Mouse (Mus musculus): Measurements from ENCODE around the gene Krt33a. TPM values are rescaled to one million over a fixed set of nuclear protein-coding genes. Genes with fewer than 3 reads are reported as not detected.

The Krt33a gene
- not detected in 2 replicates for polyA plus RNA-seq (2015; fragmentation: Nextera tagmentation; extraction: Ambion mirVana)

DNA sequence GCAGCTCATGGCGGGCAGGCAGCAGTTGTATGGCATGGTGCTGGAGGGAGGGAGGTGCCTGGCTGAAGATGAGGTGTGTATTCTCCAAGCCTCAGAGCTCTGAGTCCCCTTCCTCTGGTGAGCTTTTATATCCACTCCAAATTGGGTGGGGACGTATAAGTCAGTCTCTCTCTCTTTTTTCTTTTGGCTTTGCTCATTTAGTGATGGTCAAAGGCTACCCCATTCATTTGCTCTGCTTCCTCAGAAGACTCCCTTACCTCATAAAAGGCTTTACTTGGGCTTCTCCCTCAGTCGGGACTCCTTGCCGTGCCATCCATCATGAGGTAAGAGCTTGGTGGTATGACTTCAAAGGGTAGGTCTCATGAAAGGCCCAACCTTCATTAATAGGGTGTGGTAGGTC is at the start of gene Krt33a:
Krt33a (minus strand) TSS at position 101 of the 400 bp plus-strand sequence.
- H3K36me3 ChIP-seq (ENCODE audit: poor library complexity, severe bottlenecking): no peaks in the 10 kb centered on the region
- 92% methylated on average over 4 of the region's 4 CpGs for WGBS
- H3K9me3 ChIP-seq (replicated peaks): no peaks in the 10 kb centered on the region
- H3K4me1 ChIP-seq: no peaks in the 10 kb centered on the region
- ATAC-seq: no peak
- no peaks in the 10 kb centered on the region for H3K27me3 ChIP-seq
- H3K9ac ChIP-seq: no peak within 1 kb of the TSS
- H3K4me2 ChIP-seq: no peak within 1 kb of the TSS
- no peak within 1 kb of the TSS for H3K4me3 ChIP-seq
- H3K27ac ChIP-seq: no peak within 1 kb of the TSS

DNA sequence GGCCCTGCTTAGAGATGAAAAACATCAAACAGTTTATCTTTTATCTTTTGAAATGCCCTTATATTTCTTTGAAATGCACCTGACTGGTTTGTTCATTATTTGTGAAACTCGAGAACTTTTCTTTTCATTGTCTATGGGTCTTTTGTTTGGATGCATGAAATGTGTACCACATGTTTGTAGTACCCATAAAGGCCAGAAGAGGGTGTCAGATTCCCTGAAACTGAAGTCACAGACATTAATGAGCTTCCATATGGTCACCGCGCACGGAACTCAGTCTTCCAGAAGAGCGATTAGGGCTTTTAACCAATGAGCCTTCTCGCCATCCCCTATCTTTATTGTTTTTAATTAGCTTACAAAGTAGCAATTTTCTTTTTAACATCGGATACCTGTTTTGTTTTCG is 42.9 kb upstream of the Krt33a start:
- WGBS: 61% methylated on average over 8 of the region's 8 CpGs
- no peaks in the 10 kb centered on the region for H3K36me3 ChIP-seq (ENCODE audit: poor library complexity, severe bottlenecking)
- no peak overlapping the region for H3K9ac ChIP-seq
- H3K27me3 ChIP-seq: no peaks in the 10 kb centered on the region
- no peaks in the 10 kb centered on the region for H3K9me3 ChIP-seq (replicated peaks)
- H3K4me1 ChIP-seq: no peaks in the 10 kb centered on the region
- ATAC-seq: no peak
- no peak overlapping the region for H3K27ac ChIP-seq
- no peak overlapping the region for H3K4me2 ChIP-seq
- no peak overlapping the region for H3K4me3 ChIP-seq

DNA sequence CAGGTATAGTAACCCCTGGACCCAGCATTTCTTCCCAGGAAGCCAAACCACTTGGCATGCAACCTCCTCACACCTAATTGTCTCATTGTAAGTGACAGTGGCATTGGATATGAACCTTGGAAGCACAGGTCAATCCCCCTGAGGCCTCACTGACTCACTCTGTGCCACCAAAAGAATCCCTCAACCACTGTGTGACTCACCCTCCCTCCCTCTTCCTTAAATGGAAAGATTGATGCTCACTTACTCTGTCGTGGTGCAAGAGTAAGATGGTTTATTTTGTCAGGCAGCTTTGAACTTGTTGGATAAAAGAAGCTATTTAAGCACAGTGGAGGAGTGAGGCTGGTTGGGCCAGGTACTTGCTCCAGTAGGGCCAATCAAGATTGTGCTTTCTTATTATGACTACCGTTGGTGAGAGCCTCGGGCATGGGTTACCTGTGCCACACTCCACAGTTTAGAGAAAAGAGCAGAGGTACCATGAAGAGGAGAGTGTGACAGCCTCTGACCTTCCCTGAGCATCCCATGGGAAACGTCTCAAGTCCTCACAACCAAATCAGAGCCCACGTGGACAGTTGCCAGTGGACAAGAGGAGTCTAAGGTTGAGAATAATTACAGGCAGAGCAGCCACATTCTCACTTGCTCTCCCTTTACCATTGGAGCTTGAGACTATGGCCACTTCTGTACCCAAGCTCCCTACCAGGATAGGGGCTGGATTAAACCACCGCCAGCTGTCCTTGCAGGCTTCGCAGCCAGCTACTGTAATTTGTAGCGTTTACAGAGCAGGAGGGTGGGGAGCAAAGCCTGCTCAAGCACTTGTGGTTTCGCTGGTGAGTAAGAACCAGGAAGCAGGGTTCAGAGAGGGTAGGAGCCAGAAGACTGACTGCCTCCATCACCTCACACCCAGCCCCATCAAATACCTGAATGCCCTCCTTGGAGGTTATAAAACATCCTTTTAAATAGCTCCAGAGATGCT is 40.0 kb upstream of the Krt33a start:
- ATAC-seq: no peak
- WGBS: 83% methylated on average over 9 of the region's 9 CpGs
- H3K27me3 ChIP-seq: no peaks in the 10 kb centered on the region
- H3K4me2 ChIP-seq: no peak overlapping the region
- no peak overlapping the region for H3K9ac ChIP-seq
- H3K4me1 ChIP-seq: no peaks in the 10 kb centered on the region
- no peaks in the 10 kb centered on the region for H3K36me3 ChIP-seq (ENCODE audit: poor library complexity, severe bottlenecking)
- H3K4me3 ChIP-seq: no peak overlapping the region
- no peak overlapping the region for H3K27ac ChIP-seq
- no peaks in the 10 kb centered on the region for H3K9me3 ChIP-seq (replicated peaks)

DNA sequence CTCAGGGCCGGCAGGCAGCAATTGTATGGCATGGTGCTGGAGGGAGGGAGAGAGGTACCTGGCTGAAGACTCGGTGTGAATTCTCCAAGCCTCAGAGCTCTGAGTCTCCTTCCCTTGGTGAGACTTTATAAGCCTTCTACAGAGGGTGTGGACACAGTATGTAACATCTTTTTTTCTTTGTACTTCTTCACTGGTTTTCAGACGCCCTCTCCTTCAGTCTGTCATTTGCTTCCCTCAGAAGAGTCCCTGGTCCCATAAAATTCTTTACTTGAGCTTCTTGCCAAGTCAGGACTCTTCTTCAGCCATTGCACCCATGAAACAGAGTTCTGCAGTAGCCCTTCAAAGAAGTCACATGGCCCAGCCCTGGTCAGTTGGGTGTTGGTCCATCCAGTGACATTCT is 34.4 kb upstream of the Krt33a start, which contains the start of gene Krt31:
Krt31 (minus strand) TSS at position 101 of the 400 bp plus-strand sequence.
- Histone ChIP-seq H3K27ac (no peak within 1 kb of the TSS), H3K9ac (no peak within 1 kb of the TSS), H3K4me1 (no peaks in the 10 kb centered on the region), H3K27me3 (no peaks in the 10 kb centered on the region), H3K4me3 (no peak within 1 kb of the TSS), H3K4me2 (no peak within 1 kb of the TSS), H3K36me3 (ENCODE audit: poor library complexity, severe bottlenecking) (no peaks in the 10 kb centered on the region), H3K9me3 (replicated peaks) (no peaks in the 10 kb centered on the region)
- 83% methylated on average over 3 of the region's 3 CpGs for WGBS
- no peak for ATAC-seq

DNA sequence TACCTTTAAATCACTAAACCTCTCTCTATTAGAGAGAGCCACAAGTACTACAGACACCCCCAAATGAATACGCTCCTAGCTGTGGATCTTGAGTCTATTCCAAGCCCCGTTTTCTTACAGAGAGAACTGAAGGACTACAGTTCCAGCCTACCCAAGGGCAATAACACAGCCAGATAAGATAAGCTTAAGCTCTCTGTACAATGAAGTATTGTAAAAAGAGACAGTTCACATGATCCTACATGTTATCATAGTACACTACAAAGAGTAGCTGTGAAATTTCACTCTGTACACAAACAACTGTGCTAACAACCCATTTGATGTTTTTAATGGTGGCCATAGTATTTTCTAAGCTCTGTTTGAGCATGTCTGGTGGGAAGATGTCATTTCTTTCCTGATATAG is 31.2 kb upstream of the Krt33a start:
- Histone ChIP-seq H3K27ac (no peak overlapping the region), H3K36me3 (ENCODE audit: poor library complexity, severe bottlenecking) (no peaks in the 10 kb centered on the region), H3K4me2 (no peak overlapping the region), H3K4me3 (no peak overlapping the region), H3K27me3 (no peaks in the 10 kb centered on the region), H3K9me3 (replicated peaks) (no peaks in the 10 kb centered on the region), H3K4me1 (no peaks in the 10 kb centered on the region), H3K9ac (no peak overlapping the region)
- ATAC-seq: no peak
- WGBS: 92% methylated on average over 2 of the region's 2 CpGs

DNA sequence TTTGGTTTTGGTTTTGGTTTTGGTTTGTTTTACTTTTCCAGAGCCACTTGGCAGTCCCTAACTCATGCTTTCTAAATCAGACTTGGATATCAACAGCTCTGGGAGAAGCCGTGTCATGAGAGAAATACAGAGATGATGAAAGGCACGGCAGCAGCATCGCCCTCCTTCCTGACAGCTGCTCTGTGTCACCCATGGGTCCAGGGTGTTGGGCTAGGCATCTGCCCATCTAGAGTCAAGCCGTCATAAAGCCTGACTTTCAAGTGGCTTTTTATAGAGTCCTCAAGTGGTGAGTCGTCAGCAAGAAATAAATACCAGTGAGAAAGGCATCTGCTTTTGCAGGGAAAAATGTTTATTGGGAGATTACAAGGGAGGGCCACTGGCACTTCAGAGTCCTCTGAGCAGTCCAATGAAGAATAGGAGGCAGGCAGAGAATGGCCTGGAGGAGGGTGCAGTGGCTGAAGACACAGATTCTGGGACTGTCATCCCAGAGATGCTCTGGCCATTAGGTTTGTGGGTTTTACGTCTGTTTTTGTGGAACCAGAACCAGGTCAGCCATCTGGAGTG is 30.4 kb upstream of the Krt33a start:
- Histone ChIP-seq H3K9me3 (replicated peaks) (no peaks in the 10 kb centered on the region), H3K4me1 (no peaks in the 10 kb centered on the region), H3K27ac (no peak overlapping the region), H3K4me2 (no peak overlapping the region), H3K4me3 (no peak overlapping the region), H3K27me3 (no peaks in the 10 kb centered on the region), H3K36me3 (ENCODE audit: poor library complexity, severe bottlenecking) (no peaks in the 10 kb centered on the region), H3K9ac (no peak overlapping the region)
- WGBS: 89% methylated on average over 6 of the region's 6 CpGs
- ATAC-seq: no peak

DNA sequence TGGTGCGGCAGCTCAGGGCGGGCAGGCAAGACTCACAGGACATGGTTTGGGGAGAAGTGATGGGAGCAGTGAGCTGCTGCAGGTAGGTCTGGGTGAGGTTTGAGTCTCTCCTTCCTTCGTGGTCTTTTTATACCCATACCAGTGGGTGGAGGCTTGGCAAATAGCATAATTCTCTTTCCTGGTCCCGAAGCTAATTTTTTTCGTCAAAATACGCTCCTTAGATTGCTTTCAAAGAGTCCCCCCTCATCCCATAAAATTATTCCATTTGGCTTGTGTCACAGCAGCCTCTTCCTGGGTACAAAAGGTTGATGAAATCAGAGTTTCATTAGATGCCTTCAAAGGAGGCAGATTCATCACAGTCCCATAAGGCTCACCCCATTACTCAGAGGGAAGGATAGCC is 25.4 kb upstream of the Krt33a start, which contains the start of gene Krt34:
Krt34 (minus strand) TSS at position 101 of the 400 bp plus-strand sequence.
- Histone ChIP-seq H3K27me3 (no peaks in the 10 kb centered on the region), H3K9ac (no peak within 1 kb of the TSS), H3K36me3 (ENCODE audit: poor library complexity, severe bottlenecking) (no peaks in the 10 kb centered on the region), H3K27ac (no peak within 1 kb of the TSS), H3K9me3 (replicated peaks) (no peaks in the 10 kb centered on the region), H3K4me2 (no peak within 1 kb of the TSS), H3K4me1 (no peaks in the 10 kb centered on the region), H3K4me3 (no peak within 1 kb of the TSS)
- no peak for ATAC-seq
- WGBS: 89% methylated on average over 6 of the region's 6 CpGs

DNA sequence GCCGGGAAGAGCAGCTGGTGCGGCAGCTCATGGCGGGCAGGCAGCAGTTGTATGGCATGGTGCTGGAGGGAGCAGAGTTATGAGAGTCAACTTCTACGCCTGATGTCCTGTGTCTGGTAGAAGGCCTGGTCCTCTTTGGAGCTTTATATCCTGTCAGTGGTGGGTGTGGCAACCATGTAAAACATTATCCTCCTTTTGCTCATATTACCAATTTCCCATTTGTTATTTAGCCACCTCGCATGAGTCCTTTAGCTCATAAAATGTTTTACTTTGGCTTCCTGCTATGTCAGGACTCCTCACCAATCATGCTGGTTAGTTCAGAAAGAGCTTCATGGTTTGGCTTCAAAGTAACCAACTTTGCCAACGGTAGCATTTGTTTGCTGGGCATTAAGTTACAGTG is 13.8 kb upstream of the Krt33a start, which contains the start of gene Krt33b:
Krt33b (minus strand) TSS at position 101 of the 400 bp plus-strand sequence.
- Histone ChIP-seq H3K9me3 (replicated peaks) (no peaks in the 10 kb centered on the region), H3K4me3 (no peak within 1 kb of the TSS), H3K9ac (no peak within 1 kb of the TSS), H3K27ac (no peak within 1 kb of the TSS), H3K4me2 (no peak within 1 kb of the TSS), H3K36me3 (ENCODE audit: poor library complexity, severe bottlenecking) (no peaks in the 10 kb centered on the region), H3K4me1 (no peaks in the 10 kb centered on the region), H3K27me3 (no peaks in the 10 kb centered on the region)
- 87% methylated on average over 6 of the region's 6 CpGs for WGBS
- ATAC-seq: no peak

DNA sequence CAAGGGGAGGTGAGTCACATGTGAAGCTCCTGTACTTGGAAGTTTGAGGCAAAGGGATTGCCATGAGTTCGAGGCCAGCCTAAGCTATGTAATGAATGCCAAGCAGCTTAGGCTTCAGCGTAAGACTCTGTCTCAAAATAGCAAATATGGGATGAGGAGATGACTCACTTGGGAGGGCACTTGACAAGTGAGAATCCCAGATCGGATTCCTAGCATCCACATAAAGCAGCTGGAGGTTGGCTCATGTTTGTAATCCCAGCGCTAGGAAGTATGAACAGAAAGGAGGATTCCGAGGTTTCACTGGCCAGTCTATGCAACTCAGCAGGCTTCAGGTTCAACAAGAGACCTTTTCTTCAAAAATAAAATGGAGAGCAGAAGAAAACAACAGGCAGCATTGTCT is 5.4 kb upstream of the Krt33a start:
- no peak for ATAC-seq
- WGBS: 86% methylated on average over 5 of the region's 5 CpGs
- Histone ChIP-seq H3K27me3 (no peaks in the 10 kb centered on the region), H3K27ac (no peak overlapping the region), H3K4me3 (no peak overlapping the region), H3K9ac (no peak overlapping the region), H3K9me3 (replicated peaks) (no peaks in the 10 kb centered on the region), H3K36me3 (ENCODE audit: poor library complexity, severe bottlenecking) (no peaks in the 10 kb centered on the region), H3K4me1 (no peaks in the 10 kb centered on the region), H3K4me2 (no peak overlapping the region)

DNA sequence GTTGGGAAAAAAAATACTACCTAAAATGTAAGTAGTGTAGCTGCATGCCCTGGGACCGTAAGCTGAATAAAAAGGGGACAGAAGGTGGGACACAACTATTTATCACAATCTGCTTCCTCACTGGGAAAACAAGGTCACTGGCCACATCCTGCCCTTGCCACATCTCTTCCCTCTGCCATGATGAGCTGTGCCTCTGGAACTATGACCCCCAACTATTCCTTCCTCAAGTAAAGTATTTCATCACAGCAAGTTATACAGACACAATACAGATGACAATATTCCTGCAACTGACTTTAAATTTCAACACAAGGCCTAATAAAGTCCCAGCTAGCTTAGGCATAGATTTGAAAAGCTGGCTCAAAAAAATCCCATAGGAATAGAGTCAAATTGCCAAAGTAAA is 3.5 kb upstream of the Krt33a start:
- Histone ChIP-seq H3K4me2 (no peak overlapping the region), H3K36me3 (ENCODE audit: poor library complexity, severe bottlenecking) (no peaks in the 10 kb centered on the region), H3K9ac (no peak overlapping the region), H3K4me3 (no peak overlapping the region), H3K9me3 (replicated peaks) (no peaks in the 10 kb centered on the region), H3K4me1 (no peaks in the 10 kb centered on the region), H3K27ac (no peak overlapping the region), H3K27me3 (no peaks in the 10 kb centered on the region)
- ATAC-seq: no peak
- WGBS: 94% methylated on average over 1 of the region's 1 CpGs

DNA sequence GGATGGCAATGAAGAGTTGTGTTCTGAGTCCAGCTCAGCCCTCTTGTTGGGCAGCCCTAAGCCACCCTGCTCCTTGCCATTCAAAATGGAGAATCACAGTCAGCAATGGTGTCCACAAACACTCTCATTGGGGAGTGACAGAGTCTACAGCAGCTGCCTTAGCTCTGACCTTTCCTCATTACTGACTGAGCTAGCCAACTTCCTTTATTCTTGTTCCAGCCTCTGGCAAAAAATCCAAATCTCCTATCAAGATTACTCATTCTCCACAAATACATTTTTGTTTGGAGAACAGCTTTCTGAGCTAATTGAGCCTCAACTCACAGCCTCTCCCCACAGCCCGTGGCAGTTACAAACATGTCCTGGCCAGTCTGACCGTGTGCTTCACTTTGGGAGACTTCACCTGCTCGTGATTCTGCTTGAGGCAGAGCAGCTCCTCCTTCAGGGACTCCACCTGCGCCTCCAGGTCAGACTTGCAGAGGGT is 2.3 kb downstream of the Krt33a start:
- Histone ChIP-seq H3K27ac (no peak overlapping the region), H3K4me3 (no peak overlapping the region), H3K4me2 (no peak overlapping the region), H3K27me3 (no peaks in the 10 kb centered on the region), H3K36me3 (ENCODE audit: poor library complexity, severe bottlenecking) (no peaks in the 10 kb centered on the region), H3K9me3 (replicated peaks) (no peaks in the 10 kb centered on the region), H3K4me1 (no peaks in the 10 kb centered on the region), H3K9ac (no peak overlapping the region)
- 83% methylated on average over 4 of the region's 4 CpGs for WGBS
- ATAC-seq: no peak

DNA sequence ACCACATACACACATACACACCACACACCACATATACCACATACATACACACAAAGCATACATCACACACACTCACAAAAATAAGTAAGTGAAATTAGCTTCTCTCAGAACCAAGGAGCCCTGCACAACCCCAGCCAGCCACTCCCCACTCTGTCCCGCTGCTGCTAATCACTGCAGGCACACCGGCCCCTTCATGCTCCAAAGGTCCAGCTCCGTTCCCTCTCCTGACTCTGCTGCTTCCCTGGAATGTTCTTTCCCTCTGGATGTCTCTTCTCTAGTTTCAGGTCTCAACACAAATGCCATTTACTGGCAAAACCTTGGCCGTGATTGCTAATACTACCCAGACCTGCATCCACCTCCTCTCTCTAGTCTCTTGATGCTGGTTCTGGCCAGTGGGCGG is 5.3 kb downstream of the Krt33a start:
- 87% methylated on average over 5 of the region's 5 CpGs for WGBS
- Histone ChIP-seq H3K27ac (no peak overlapping the region), H3K4me3 (no peak overlapping the region), H3K4me2 (no peak overlapping the region), H3K9me3 (replicated peaks) (no peaks in the 10 kb centered on the region), H3K9ac (no peak overlapping the region), H3K36me3 (ENCODE audit: poor library complexity, severe bottlenecking) (no peaks in the 10 kb centered on the region), H3K27me3 (no peaks in the 10 kb centered on the region), H3K4me1 (no peaks in the 10 kb centered on the region)
- ATAC-seq: no peak

Measured in forebrain, embryonic 13.5 days (tissue).